Mouse (Mus musculus): ENCODE measurements around the gene Tenm4. TPM values are rescaled to one million over a fixed set of nuclear protein-coding genes. Genes with fewer than 3 reads are reported as not detected.

Gene Tenm4
- polyA plus RNA-seq, 1 experiment from 2014 or later: 37.5 TPM

DNA sequence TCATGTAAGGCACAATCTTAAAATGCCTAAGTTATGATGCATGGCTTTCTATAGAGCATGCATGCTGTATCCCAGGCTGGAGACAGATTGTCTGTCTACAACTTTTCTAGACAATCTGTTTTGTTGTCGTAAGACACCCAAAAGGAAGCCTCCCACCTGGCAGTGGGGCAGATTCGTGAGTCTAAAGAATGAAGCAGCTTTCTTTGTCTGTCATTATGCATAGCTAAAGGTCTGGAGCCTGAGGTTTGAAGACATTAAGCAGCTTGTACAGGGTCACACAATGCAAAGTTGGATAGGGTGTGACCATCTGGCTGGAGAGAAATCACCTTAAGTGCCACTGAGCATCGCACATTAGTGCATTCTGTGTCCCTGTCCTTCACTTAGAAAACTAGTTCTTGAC is 648.5 kb downstream of the Tenm4 start:
- WGBS: 50% methylated on average over 3 of the region's 3 CpGs
- no peak for ATAC-seq (ENCODE audit: low FRiP score)

DNA sequence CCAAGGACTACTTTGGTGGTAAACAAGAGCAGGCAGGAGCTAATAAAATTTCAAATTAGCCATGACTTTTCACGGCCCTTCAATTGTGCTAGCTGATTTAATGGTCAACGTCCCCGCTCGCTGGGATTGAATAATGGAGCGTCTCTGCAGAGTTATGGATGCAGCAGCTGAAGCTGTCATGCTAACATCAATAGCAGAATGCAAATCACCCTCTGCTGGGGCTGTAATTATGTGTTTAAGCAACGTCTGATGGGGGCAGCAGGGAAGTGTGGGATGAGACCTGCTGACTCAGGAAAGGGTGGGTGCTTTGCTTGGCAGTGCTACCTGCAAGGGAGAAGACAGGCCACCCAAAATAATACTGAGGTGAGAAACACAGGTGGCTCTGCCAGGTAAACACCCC is 649.3 kb downstream of the Tenm4 start:
- Histone ChIP-seq H3K9ac (no peak overlapping the region), H3K36me3 (replicated peaks; ENCODE audit: control insufficient read depth, insufficient read depth) (no peaks in the 10 kb centered on the region), H3K4me3 (replicated peaks; ENCODE audit: low read length) (no peak overlapping the region), H3K4me2 (replicated peaks) (no peak overlapping the region), H3K27me3 (ENCODE audit: control insufficient read depth, insufficient read depth, low read length) (no peaks in the 10 kb centered on the region), H3K27ac (no peak overlapping the region), H3K4me1 (replicated peaks; ENCODE audit: control insufficient read depth, insufficient read depth, low read length) (peaks cover 18% of the 10 kb centered on the region), H3K9me3 (ENCODE audit: control insufficient read depth, low read length) (no peaks in the 10 kb centered on the region)
- ATAC-seq (ENCODE audit: low FRiP score) (no peak), DNase-seq (ENCODE audit: low spot score) (no peak)
- WGBS: 11% methylated on average over 6 of the region's 6 CpGs

More for the DNA sequence above, 648.5 kb downstream of the Tenm4 start:
- Histone ChIP-seq H3K4me3 (replicated peaks; ENCODE audit: low read length) (no peak overlapping the region), H3K9ac (no peak overlapping the region), H3K36me3 (replicated peaks; ENCODE audit: control insufficient read depth, insufficient read depth) (no peaks in the 10 kb centered on the region), H3K9me3 (ENCODE audit: control insufficient read depth, low read length) (no peaks in the 10 kb centered on the region), H3K4me1 (replicated peaks; ENCODE audit: control insufficient read depth, insufficient read depth, low read length) (peaks cover 18% of the 10 kb centered on the region), H3K27me3 (ENCODE audit: control insufficient read depth, insufficient read depth, low read length) (no peaks in the 10 kb centered on the region), H3K4me2 (replicated peaks) (no peak overlapping the region), H3K27ac (no peak overlapping the region)
- DNase-seq (ENCODE audit: low spot score): no peak

DNA sequence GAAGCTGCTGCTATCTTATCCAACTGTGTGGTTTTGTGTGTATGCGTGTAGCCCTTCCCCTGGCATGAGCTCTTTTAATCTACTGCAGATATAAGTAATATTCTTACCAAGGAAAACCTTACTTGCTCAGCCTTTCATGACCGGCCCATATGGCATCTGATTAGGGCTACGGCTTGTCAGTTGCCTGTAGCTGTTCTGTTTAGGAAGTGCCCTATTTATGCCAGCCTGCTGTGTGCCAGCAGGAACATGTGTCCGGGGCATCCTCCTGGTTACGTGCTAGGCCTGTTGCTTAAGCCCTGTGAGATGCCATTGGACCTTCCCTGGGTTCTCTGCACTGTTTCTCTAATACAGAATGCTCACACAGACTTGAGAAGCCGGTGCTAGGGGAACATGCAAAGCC is 655.1 kb downstream of the Tenm4 start:
- ATAC-seq (ENCODE audit: low FRiP score) (0 out of 2 replicates have a peak, but pooled peaks have one; percentile 12), DNase-seq (ENCODE audit: low spot score) (no peak)
- WGBS: 75% methylated on average over 6 of the region's 6 CpGs
- Histone ChIP-seq H3K4me1 (replicated peaks; ENCODE audit: control insufficient read depth, insufficient read depth, low read length) (peaks cover 4% of the 10 kb centered on the region; the same call in 1 of the 2 replicates), H3K27ac (no peak overlapping the region), H3K4me3 (replicated peaks; ENCODE audit: low read length) (no peak overlapping the region), H3K9ac (no peak overlapping the region), H3K36me3 (replicated peaks; ENCODE audit: control insufficient read depth, insufficient read depth) (no peaks in the 10 kb centered on the region), H3K4me2 (replicated peaks) (no peak overlapping the region), H3K27me3 (ENCODE audit: control insufficient read depth, insufficient read depth, low read length) (no peaks in the 10 kb centered on the region), H3K9me3 (ENCODE audit: control insufficient read depth, low read length) (no peaks in the 10 kb centered on the region)

DNA sequence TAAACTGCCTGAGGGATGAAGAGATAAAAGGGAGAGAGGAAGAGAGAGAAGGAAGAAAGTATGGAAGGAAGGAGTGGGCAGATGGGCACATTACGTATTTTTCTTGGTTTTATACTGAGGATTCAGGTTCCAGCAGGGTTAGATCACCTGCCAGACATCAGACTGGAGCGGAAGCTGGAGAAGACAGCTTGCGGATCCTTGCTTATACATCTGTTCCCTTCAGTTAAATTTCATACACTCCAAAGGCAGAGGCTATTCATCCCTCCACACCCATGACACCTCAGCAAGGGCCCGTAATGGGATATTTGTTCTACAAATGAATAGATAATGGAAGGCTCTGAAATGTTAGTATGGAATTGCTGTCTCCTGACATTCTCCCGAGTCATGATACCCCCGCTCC is 655.6 kb downstream of the Tenm4 start:
- Histone ChIP-seq H3K4me2 (replicated peaks) (no peak overlapping the region), H3K36me3 (replicated peaks; ENCODE audit: control insufficient read depth, insufficient read depth) (no peaks in the 10 kb centered on the region), H3K4me1 (replicated peaks; ENCODE audit: control insufficient read depth, insufficient read depth, low read length) (peaks cover 8% of the 10 kb centered on the region; the same call in 1 of the 2 replicates), H3K4me3 (replicated peaks; ENCODE audit: low read length) (no peak overlapping the region), H3K9ac (no peak overlapping the region), H3K27ac (no peak overlapping the region), H3K27me3 (ENCODE audit: control insufficient read depth, insufficient read depth, low read length) (no peaks in the 10 kb centered on the region), H3K9me3 (ENCODE audit: control insufficient read depth, low read length) (no peaks in the 10 kb centered on the region)
- no peak for DNase-seq (ENCODE audit: low spot score)
- WGBS: 91% methylated on average over 6 of the region's 6 CpGs
- ATAC-seq (ENCODE audit: low FRiP score): no peak

DNA sequence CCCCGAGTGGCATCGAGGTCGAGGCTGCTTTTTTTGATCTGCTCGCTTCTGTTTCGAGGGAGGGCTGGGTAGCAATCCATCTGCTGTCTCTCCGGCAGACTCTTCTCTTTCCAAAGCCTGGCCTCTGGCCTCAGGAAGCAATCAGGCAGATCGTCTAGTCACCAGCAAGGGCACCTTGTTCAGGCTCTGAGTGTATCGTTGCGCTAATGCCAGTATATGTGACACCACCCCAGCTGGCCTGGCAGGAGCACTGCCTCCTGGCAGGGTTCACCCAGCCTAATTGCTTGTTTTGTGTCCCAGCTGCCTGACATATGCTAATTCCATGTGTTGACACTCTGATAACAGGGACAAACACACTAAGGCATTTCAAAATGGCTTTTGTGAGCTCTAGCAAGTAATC is 661.5 kb downstream of the Tenm4 start:
- peaks cover 32% of the 10 kb centered on the region for H3K4me1 ChIP-seq (replicated peaks; ENCODE audit: control insufficient read depth, insufficient read depth, low read length)
- H3K9ac ChIP-seq: peak overlapping the region; percentile 37
- ATAC-seq (ENCODE audit: low FRiP score) (peak; percentile 71; the same call in 1 of the 2 replicates), DNase-seq (ENCODE audit: low spot score) (peak; percentile 59)
- no peak overlapping the region for H3K4me2 ChIP-seq (replicated peaks)
- no peak overlapping the region for H3K4me3 ChIP-seq (replicated peaks; ENCODE audit: low read length)
- peak overlapping the region; percentile 49; the same call in 1 of the 2 replicates for H3K27ac ChIP-seq
- peaks cover 8% of the 10 kb centered on the region; the same call in 1 of the 2 replicates for H3K36me3 ChIP-seq (replicated peaks; ENCODE audit: control insufficient read depth, insufficient read depth)
- 15% methylated on average over 9 of the region's 9 CpGs for WGBS
- no peaks in the 10 kb centered on the region for H3K9me3 ChIP-seq (ENCODE audit: control insufficient read depth, low read length)
- H3K27me3 ChIP-seq (ENCODE audit: control insufficient read depth, insufficient read depth, low read length): no peaks in the 10 kb centered on the region

DNA sequence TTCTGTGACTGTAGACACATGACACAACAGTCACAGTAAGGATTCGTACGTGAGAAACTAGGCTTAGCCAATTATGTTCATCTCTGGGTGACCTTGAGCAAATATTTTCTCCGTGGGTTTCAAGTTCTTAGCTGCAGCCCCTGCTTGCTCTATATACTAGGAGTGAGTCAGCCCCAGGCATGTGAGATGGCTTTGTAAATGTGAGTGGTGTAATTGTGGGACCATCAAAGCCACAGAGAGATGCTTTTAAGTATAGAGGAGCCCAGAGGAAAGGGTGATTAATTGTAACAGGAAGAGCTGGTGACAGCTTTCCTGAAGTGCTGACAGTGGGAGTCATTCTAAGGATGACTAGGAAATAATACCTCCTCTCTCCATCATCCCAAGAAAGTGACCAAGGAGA is 662.0 kb downstream of the Tenm4 start:
- H3K4me3 ChIP-seq (replicated peaks; ENCODE audit: low read length): no peak overlapping the region
- 27% methylated on average over 3 of the region's 3 CpGs for WGBS
- H3K27me3 ChIP-seq (ENCODE audit: control insufficient read depth, insufficient read depth, low read length): no peaks in the 10 kb centered on the region
- peaks cover 13% of the 10 kb centered on the region; the same call in 1 of the 2 replicates for H3K36me3 ChIP-seq (replicated peaks; ENCODE audit: control insufficient read depth, insufficient read depth)
- H3K4me1 ChIP-seq (replicated peaks; ENCODE audit: control insufficient read depth, insufficient read depth, low read length): peaks cover 32% of the 10 kb centered on the region
- DNase-seq (ENCODE audit: low spot score): no peak
- H3K9ac ChIP-seq: peak overlapping the region; percentile 37; the same call in 1 of the 2 replicates
- H3K9me3 ChIP-seq (ENCODE audit: control insufficient read depth, low read length): no peaks in the 10 kb centered on the region
- no peak overlapping the region for H3K4me2 ChIP-seq (replicated peaks)
- no peak for ATAC-seq (ENCODE audit: low FRiP score)
- H3K27ac ChIP-seq: peak overlapping the region; percentile 49; the same call in 1 of the 2 replicates

DNA sequence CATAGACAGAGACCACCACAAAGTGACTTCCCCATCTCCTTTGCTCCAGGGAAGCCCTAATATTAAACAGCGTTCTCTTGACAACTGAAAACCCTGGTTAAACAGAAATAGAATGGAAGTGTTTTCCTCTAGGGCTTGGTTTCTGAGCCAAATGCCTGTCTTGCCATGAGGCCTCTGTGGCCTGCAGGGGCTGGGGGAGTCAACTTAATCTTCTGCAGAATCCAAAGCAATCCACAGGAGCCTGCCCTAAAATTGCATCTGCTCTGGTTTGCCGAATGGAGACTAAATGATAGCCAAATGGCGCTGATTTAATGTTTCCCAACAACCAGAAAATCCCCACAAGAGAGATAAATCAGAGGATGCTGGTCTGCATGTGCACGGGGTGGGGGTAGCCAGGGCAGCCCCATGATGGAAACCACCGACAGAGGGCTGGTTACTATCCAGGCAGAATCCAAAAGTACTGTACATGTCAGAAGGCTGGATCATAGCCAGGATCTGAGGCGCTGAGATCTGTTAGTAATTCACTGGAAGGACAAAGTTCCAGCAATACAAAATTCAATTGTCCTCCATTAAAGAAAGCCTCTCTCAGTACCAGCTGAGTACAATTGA is 663.7 kb downstream of the Tenm4 start:
- 41% methylated on average over 6 of the region's 6 CpGs for WGBS
- H3K9me3 ChIP-seq (ENCODE audit: control insufficient read depth, low read length): no peaks in the 10 kb centered on the region
- peak overlapping the region; percentile 61 for H3K27ac ChIP-seq
- DNase-seq (ENCODE audit: low spot score): peak; percentile 66
- H3K27me3 ChIP-seq (ENCODE audit: control insufficient read depth, insufficient read depth, low read length): no peaks in the 10 kb centered on the region
- no peak overlapping the region for H3K4me2 ChIP-seq (replicated peaks)
- no peak overlapping the region for H3K4me3 ChIP-seq (replicated peaks; ENCODE audit: low read length)
- peaks cover 32% of the 10 kb centered on the region for H3K4me1 ChIP-seq (replicated peaks; ENCODE audit: control insufficient read depth, insufficient read depth, low read length)
- ATAC-seq (ENCODE audit: low FRiP score): peak; percentile 55; the same call in 1 of the 2 replicates
- peaks cover 13% of the 10 kb centered on the region; the same call in 1 of the 2 replicates for H3K36me3 ChIP-seq (replicated peaks; ENCODE audit: control insufficient read depth, insufficient read depth)
- 0 out of 2 replicates have a peak overlapping the region, but pooled peaks have one; percentile 6 for H3K9ac ChIP-seq

DNA sequence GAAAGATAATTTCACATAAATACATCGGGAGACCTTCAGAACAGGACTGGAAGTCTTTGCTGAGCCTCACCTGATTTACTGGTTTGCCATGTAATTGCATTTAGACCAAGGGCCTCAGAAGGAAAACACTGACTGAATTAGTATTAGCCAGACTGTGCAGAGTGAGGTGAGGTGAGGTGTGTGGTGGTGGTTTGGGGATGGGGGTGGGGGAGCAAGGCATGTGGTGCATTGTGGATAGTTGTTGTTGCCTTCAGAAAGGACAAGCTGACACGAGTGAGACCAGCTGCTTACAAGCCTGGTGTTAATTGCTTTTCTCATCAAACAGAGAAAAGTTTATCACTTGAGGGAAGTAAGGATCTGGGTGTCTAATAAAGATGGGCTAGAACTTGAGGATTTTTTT is 664.3 kb downstream of the Tenm4 start:
- H3K9me3 ChIP-seq (ENCODE audit: control insufficient read depth, low read length): no peaks in the 10 kb centered on the region
- no peak overlapping the region for H3K4me3 ChIP-seq (replicated peaks; ENCODE audit: low read length)
- H3K4me1 ChIP-seq (replicated peaks; ENCODE audit: control insufficient read depth, insufficient read depth, low read length): peaks cover 32% of the 10 kb centered on the region
- DNase-seq (ENCODE audit: low spot score) (no peak), ATAC-seq (ENCODE audit: low FRiP score) (no peak)
- 35% methylated on average over 2 of the region's 2 CpGs for WGBS
- no peak overlapping the region for H3K9ac ChIP-seq
- H3K27me3 ChIP-seq (ENCODE audit: control insufficient read depth, insufficient read depth, low read length): no peaks in the 10 kb centered on the region
- H3K36me3 ChIP-seq (replicated peaks; ENCODE audit: control insufficient read depth, insufficient read depth): peaks cover 13% of the 10 kb centered on the region; the same call in 1 of the 2 replicates
- no peak overlapping the region for H3K4me2 ChIP-seq (replicated peaks)
- peak overlapping the region; percentile 61 for H3K27ac ChIP-seq

DNA sequence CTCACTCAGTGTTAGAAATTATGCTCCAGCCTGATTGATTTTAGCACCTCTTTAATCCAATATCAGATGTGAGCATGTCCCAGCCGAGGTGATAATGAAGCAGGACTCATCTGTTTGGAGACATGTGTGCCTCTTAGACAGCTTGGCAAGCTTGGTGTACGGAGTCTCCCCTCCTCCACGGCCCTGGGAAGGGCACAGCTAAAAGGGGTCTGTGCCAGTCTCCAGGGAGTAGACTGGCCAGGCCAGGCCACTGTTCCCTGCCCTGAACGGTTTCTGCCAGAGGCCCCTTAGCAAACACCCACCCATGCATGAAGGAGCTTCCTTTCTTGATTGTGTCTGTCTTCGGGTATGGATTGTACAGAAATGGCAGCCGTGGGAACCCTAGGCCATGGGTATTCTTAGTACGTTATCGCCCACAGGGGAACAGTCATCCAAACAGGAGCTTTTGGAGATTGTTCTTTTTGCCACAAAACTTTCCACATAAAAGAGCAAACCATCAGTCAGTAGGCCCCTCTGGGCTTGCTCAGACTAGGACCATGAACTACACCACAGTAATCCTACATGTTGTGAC is 667.3 kb downstream of the Tenm4 start:
- H3K4me2 ChIP-seq (replicated peaks): no peak overlapping the region
- no peaks in the 10 kb centered on the region for H3K9me3 ChIP-seq (ENCODE audit: control insufficient read depth, low read length)
- peaks cover 13% of the 10 kb centered on the region; the same call in 1 of the 2 replicates for H3K36me3 ChIP-seq (replicated peaks; ENCODE audit: control insufficient read depth, insufficient read depth)
- no peak for ATAC-seq (ENCODE audit: low FRiP score)
- peaks cover 18% of the 10 kb centered on the region for H3K4me1 ChIP-seq (replicated peaks; ENCODE audit: control insufficient read depth, insufficient read depth, low read length)
- WGBS: 56% methylated on average over 8 of the region's 8 CpGs
- no peak for DNase-seq (ENCODE audit: low spot score)
- H3K4me3 ChIP-seq (replicated peaks; ENCODE audit: low read length): no peak overlapping the region
- no peak overlapping the region for H3K9ac ChIP-seq
- no peak overlapping the region for H3K27ac ChIP-seq
- H3K27me3 ChIP-seq (ENCODE audit: control insufficient read depth, insufficient read depth, low read length): no peaks in the 10 kb centered on the region
